Mouse (Mus musculus) kidney, embryonic 16.5 days (tissue): ENCODE measurements around the gene Stk10. TPM values are rescaled to one million over a fixed set of nuclear protein-coding genes. Genes with fewer than 3 reads are reported as not detected.
"Not testable (repeated sequence)": the region's sequence is repeated elsewhere in the genome, so short reads cannot be mapped to it uniquely, and the experiment has no call there.

Experiments used
- ATAC-seq: fragments of 200-750 bp; cut with Nextera tagmentation; 2 replicates; pipeline ENCODE4 v1.8.0; 2017; ENCODE audit warnings: moderate TSS enrichment; ENCODE audit not compliant: low FRiP score, low TSS enrichment
- H3K27ac ChIP-seq: fragments of 300-500 bp; sonication (generic); 2 replicates; pipeline ENCODE4 v1.5.1; 2014; ENCODE audit warnings: low read length
- H3K27me3 ChIP-seq: fragments of 300-500 bp; sonication (generic); 2 replicates; pipeline ENCODE4 v1.6.1; 2014; ENCODE audit warnings: low read length, control low read depth, mixed read lengths; ENCODE audit not compliant: insufficient read depth
- H3K36me3 ChIP-seq: fragments of 300-500 bp; sonication (generic); 2 replicates; pipeline ENCODE4 v1.6.1; 2014; ENCODE audit warnings: low read length, control low read depth, mixed read lengths; ENCODE audit not compliant: insufficient read depth
- H3K4me1 ChIP-seq: fragments of 300-500 bp; sonication (generic); 2 replicates; pipeline ENCODE4 v1.6.1; 2014; ENCODE audit warnings: low read length, control low read depth, mixed read lengths; ENCODE audit not compliant: insufficient read depth
- H3K4me2 ChIP-seq: fragments of 300-500 bp; sonication (generic); replicated peaks from 2 replicates; pipeline ENCODE4 v1.6.1; 2014; ENCODE audit warnings: low read depth, low read length
- H3K4me3 ChIP-seq: fragments of 300-500 bp; sonication (generic); 2 replicates; pipeline ENCODE4 v1.5.1; 2014; ENCODE audit warnings: mild to moderate bottlenecking, low read length
- H3K9ac ChIP-seq: fragments of 300-500 bp; sonication (generic); replicated peaks from 2 replicates; pipeline ENCODE4 v1.6.1; 2014; ENCODE audit warnings: low read length
- H3K9me3 ChIP-seq: fragments of 300-500 bp; sonication (generic); 2 replicates; pipeline ENCODE4 v1.6.1; 2016; ENCODE audit warnings: low read length, control low read depth
- WGBS: fragments of 180-500 bp; shearing (Covaris S2); extraction: QIAGEN DNeasy Blood & Tissue Kit; methylation state at CpG from one replicate; pipeline ENCODE4 v1.1.7; 2014; 5-methylcytosine and 5-hydroxymethylcytosine counted together
- polyA plus RNA-seq: library from polyadenylated mRNA; unstranded; fragments of >200 nt; fragmentation: Nextera tagmentation; extraction: Ambion mirVana; gene quantifications from 2 replicates; pipeline ENCODE4 v1.2.1, GENCODE M21; 2015

Stk10 gene
- polyA plus RNA-seq, 1 experiment from 2014 or later, result 5.6 TPM

DNA sequence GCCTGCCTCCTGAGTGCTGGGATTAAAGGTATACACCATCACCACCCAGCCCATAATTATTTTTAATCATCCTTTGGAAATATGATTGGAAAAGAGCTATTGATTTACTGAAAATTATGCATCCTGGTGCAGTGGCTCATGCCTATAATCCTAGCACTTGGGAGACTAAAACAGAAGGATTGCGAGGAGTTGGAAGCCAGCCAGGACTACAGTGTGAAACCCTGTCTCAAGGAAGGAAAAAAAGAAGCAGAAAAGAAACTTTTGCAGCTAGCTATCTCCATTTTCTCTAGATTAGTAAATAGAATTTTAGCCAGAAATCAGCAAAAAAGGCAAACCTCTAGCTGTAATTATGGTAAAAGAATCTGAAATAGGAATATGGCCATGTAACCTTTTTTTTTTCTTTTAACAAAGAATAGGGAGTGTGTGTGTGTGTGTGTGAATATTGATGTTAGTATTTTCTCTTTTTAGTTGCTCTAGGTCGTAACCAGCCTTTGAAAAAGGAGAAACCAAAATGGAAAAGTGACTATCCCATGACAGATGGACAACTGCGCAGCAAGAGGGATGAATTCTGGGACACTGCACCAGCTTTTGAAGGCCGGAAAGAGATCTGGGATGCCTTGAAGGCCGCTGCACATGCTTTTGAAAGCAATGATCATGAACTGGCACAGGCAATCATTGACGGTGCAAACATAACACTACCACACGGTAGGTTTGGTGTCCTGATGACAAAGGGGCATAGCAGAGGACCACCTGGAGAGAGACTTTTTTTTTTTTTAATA lies 34.2 kb upstream of the Stk10 start:
- 0 out of 2 replicates have a peak overlapping the region, but pooled peaks have one; percentile 10 for H3K27ac ChIP-seq
- no peaks in the 10 kb centered on the region for H3K27me3 ChIP-seq
- 86% methylated on average over 7 of the region's 7 CpGs for WGBS
- H3K9ac ChIP-seq, result no peak overlapping the region
- H3K9me3 ChIP-seq, result no peaks in the 10 kb centered on the region
- H3K4me2 ChIP-seq, result no peak overlapping the region
- no peaks in the 10 kb centered on the region for H3K4me1 ChIP-seq
- H3K4me3 ChIP-seq, result no peak overlapping the region
- 0 out of 2 replicates have a peak, but pooled peaks cover 11% of the 10 kb centered on the region for H3K36me3 ChIP-seq
- no peak for ATAC-seq

DNA sequence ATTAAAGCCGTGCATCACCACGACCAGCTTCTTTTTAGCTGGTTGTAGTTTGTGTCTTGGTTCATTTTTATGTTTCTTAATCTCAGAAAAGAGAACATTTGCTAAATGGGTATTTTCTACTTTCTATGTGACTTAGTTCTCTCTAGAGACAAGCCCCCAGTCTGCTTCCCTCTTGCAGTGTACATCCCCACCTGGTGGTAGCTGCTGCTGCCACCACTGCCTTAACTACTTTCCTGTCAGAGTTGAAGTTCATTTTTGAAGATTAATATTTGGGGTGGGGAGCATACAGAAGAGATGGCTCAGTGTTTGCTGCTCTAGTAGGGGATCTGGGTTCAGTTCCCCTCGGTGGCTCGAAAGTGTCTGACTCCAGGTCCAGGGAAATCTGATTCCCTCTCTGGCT lies 33.2 kb upstream of the Stk10 start:
- Histone ChIP-seq H3K4me3 (no peak overlapping the region), H3K9me3 (no peaks in the 10 kb centered on the region), H3K4me2 (no peak overlapping the region), H3K27me3 (no peaks in the 10 kb centered on the region), H3K36me3 (0 out of 2 replicates have a peak, but pooled peaks cover 11% of the 10 kb centered on the region), H3K9ac (no peak overlapping the region), H3K27ac (no peak overlapping the region), H3K4me1 (no peaks in the 10 kb centered on the region)
- 90% methylated on average over 4 of the region's 4 CpGs for WGBS
- no peak for ATAC-seq

DNA sequence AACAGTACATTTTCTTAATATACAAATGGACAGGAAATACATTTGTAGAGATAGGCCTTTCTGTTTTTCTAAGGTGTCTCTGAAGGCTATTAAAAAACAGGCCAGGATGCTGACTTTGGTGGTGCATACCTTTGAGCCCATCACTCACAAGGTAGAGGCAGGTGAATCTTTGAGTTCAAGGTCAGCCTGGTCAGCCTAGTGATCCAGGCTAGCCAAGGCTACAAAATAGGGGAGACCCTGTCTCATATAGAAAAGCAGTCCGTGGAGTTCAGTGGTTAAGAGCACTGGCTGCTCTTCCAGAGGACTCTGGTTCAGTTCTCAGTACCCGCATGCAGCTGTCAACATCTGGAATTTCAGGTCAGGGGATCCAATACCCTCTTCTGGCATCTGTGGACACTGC lies 29.4 kb upstream of the Stk10 start:
- ATAC-seq, result no peak
- Histone ChIP-seq H3K4me1 (no peaks in the 10 kb centered on the region), H3K27me3 (no peaks in the 10 kb centered on the region), H3K9ac (no peak overlapping the region), H3K36me3 (0 out of 2 replicates have a peak, but pooled peaks cover 11% of the 10 kb centered on the region), H3K4me2 (no peak overlapping the region), H3K4me3 (no peak overlapping the region), H3K9me3 (no peaks in the 10 kb centered on the region), H3K27ac (no peak overlapping the region)
- 90% methylated on average over 2 of the region's 2 CpGs for WGBS

GRCm38 (mm10) chr11:32505091-32505739 lies 27.9 kb upstream of the Stk10 start:
- H3K4me2 ChIP-seq, result no peak overlapping the region
- no peaks in the 10 kb centered on the region for H3K9me3 ChIP-seq
- 49% methylated on average over 7 of the region's 7 CpGs for WGBS
- 0 out of 2 replicates have a peak, but pooled peaks cover 6% of the 10 kb centered on the region for H3K36me3 ChIP-seq
- no peak overlapping the region for H3K9ac ChIP-seq
- H3K27me3 ChIP-seq, result no peaks in the 10 kb centered on the region
- no peak overlapping the region for H3K27ac ChIP-seq
- no peak for ATAC-seq
- no peak overlapping the region for H3K4me3 ChIP-seq
- no peaks in the 10 kb centered on the region for H3K4me1 ChIP-seq

GRCm38 (mm10) chr11:32510930-32511329 lies 22.2 kb upstream of the Stk10 start:
- H3K27me3 ChIP-seq, result no peaks in the 10 kb centered on the region
- no peak overlapping the region for H3K4me2 ChIP-seq
- 56% methylated on average over 1 of the region's 1 CpGs for WGBS
- H3K4me3 ChIP-seq, result no peak overlapping the region
- H3K9me3 ChIP-seq, result no peaks in the 10 kb centered on the region
- no peak for ATAC-seq
- H3K27ac ChIP-seq, result no peak overlapping the region
- H3K36me3 ChIP-seq, result peaks cover 3% of the 10 kb centered on the region; the same call in 1 of the 2 replicates
- H3K9ac ChIP-seq, result no peak overlapping the region
- H3K4me1 ChIP-seq, result no peaks in the 10 kb centered on the region

DNA sequence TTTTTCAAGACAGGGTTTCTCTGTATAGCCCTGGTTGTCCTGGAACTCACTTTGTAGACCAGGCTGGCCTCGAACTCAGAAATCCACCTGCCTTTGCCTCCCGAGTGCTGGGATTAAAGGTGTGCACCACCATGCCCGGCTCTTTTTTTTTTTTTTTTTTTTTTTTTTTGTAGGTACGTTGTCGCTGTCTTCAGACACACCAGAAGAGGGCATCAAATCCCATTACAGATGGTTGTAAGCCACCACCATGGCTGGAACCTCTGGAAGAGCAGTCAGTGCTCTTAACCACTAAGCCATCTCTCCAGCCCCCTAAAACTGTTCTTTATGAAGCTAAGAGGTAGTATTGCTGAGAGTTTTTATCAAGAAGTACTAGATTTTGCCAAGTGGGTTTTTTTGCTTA lies 18.3 kb upstream of the Stk10 start:
- H3K4me2 ChIP-seq, H3K27me3 ChIP-seq, H3K27ac ChIP-seq, H3K4me3 ChIP-seq, H3K9me3 ChIP-seq, ATAC-seq, H3K4me1 ChIP-seq, H3K9ac ChIP-seq: not testable (repeated sequence)
- peaks cover 22% of the 10 kb centered on the region for H3K36me3 ChIP-seq
- 97% methylated on average over 5 of the region's 5 CpGs for WGBS

DNA sequence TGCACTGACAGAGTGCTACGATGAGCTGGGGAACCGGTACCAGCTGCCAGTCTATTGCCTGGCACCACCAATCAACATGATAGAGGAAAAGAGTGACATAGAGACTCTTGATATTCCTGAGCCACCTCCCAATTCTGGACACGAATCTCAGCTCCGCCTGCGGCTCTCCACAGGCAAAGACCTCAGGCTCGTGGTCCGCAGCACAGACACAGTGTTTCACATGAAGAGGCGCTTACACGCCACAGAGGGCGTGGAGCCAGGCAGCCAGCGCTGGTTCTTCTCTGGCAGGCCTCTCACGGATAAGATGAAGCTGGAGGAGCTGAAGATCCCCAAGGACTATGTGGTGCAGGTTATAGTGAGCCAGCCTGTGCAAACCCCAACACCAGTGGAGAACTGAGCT lies 17.0 kb upstream of the Stk10 start:
- H3K27me3 ChIP-seq, result no peaks in the 10 kb centered on the region
- no peak overlapping the region for H3K9ac ChIP-seq
- no peak overlapping the region for H3K4me2 ChIP-seq
- H3K4me3 ChIP-seq, result no peak overlapping the region
- no peak overlapping the region for H3K27ac ChIP-seq
- 90% methylated on average over 12 of the region's 12 CpGs for WGBS
- H3K36me3 ChIP-seq, result peaks cover 22% of the 10 kb centered on the region
- no peaks in the 10 kb centered on the region for H3K9me3 ChIP-seq
- no peak for ATAC-seq
- H3K4me1 ChIP-seq, result no peaks in the 10 kb centered on the region

DNA sequence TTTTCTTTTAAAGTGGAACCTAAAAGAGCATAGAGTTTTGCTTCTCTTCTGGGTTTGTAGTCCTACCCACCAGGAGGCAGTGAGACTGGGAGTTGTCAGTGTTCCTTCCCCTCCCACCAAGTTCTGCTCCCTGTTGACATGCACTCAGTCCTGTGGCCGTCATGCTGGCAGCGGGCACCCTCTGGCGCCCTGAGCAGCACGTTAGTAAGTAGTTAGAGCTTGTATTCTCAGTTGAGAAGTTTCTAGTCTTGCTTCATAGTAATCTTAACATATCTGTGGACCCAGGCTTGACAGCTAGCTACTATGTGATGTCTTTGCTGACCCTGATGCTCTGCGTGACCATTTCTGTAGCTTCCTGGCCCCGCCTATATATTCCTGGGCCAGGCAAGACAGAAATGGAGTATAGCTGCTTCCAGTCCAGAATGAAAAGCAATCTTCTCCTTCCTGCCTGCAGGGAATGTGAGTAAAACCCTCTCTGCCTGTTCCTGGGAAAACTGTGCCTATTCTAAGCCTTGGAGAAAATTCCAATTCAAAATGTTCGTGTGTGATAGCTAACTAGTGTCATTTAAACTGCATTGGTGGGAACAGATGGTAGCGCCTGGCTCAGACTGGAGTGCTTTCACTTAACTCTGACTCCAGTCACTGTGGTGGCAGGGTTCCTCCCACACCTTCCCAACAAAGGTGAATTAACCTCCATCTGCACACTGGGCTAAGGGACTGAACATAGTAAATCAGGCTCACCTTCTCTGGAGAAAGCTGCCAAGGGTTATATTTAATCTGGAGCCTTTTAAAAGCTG lies 16.0 kb upstream of the Stk10 start:
- Histone ChIP-seq H3K4me2 (no peak overlapping the region), H3K27ac (no peak overlapping the region), H3K36me3 (peaks cover 22% of the 10 kb centered on the region), H3K4me3 (no peak overlapping the region), H3K4me1 (no peaks in the 10 kb centered on the region), H3K27me3 (no peaks in the 10 kb centered on the region), H3K9me3 (no peaks in the 10 kb centered on the region), H3K9ac (0 out of 2 replicates have a peak overlapping the region, but pooled peaks have one; percentile 22)
- 83% methylated on average over 8 of the region's 8 CpGs for WGBS
- no peak for ATAC-seq

DNA sequence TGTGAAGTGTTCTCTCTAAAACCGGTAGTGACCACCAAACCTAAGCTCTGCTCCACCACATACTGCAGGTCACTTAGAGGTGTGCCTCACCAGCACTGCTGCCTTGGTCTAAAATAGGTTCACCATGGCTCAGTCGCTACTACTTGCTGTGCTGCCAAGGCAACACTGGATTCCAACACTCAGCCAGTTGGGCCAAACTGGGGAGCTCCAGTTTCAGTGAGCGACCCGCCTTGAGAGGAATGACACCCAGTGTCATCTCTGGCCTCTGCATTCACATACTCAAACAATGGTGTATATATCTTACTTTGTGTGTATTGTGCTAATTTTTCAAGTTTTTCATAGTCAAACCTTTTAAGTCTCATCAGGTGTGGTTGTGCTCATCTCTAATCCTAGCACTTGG lies 14.3 kb upstream of the Stk10 start:
- no peak overlapping the region for H3K4me2 ChIP-seq
- WGBS, result 86% methylated on average over 4 of the region's 4 CpGs
- no peak for ATAC-seq
- H3K36me3 ChIP-seq, result peaks cover 22% of the 10 kb centered on the region
- no peaks in the 10 kb centered on the region for H3K9me3 ChIP-seq
- H3K27me3 ChIP-seq, result no peaks in the 10 kb centered on the region
- no peak overlapping the region for H3K4me3 ChIP-seq
- no peak overlapping the region for H3K9ac ChIP-seq
- no peak overlapping the region for H3K27ac ChIP-seq
- H3K4me1 ChIP-seq, result no peaks in the 10 kb centered on the region
